Comparison of ENCODE assay signal across 8 mouse cellular contexts in the genomic region with DNA sequence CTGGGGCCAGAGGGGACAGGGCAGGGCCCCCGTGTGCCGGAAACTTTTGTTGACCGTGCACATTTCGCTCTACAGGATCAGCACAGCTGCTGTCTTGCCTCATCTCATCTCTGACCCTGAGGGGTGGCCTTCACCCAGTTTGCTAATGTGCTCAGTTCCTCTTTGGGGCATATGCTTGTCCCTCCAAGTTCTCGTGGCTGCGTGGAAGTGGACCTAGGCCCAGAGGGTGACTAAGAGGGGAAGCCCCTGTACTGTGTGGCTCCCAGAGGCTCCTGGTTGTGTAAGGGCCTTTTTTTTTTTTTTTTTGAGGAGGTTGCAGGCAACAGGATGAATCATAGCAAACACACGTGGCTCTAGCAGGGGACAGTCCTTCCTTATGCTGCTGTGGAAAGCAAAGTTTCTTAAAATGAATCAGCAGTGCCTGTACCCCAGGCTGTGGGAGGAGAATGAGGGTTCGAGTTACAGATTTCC.
DNase-seq lines count a peak whose midpoint lies in the region; ATAC-seq lines count a peak whose summit lies in the region.

No protein-coding gene starts in this region.

- H3K9me3 ChIP-seq in embryonic facial prominence, embryonic 15.5 days (replicated peaks) = no peaks in the 10 kb centered on the region
- no peaks in the 10 kb centered on the region for H3K9me3 ChIP-seq in liver, embryonic 16.5 days (replicated peaks; ENCODE audit: control insufficient read depth, low read length)

- peak; percentile 50 to 65 for DNase-seq in urinary bladder, adult 18-20 months (ENCODE audit: low spot score in 2 of 2)
- DNase-seq in urinary bladder, postnatal 10 days (ENCODE audit: low spot score) = no peak
- peak; percentile 15 for DNase-seq in heart, postnatal 4 days
- DNase-seq in spleen, postnatal 4 days (ENCODE audit: low spot score in 2 of 2) = peak; percentile 48 to 69
- DNase-seq in cerebellum, postnatal 14 days = no peak
- no peak for DNase-seq in layer of hippocampus, postnatal 10 days (ENCODE audit: low spot score in 2 of 2)

- peaks cover 8% of the 10 kb centered on the region; the same call in 1 of the 2 replicates for H3K4me1 ChIP-seq in embryonic facial prominence, embryonic 15.5 days
- peaks cover 4% of the 10 kb centered on the region for H3K4me1 ChIP-seq in liver, embryonic 16.5 days (ENCODE audit: control insufficient read depth, low read depth, low read length)

- no peak overlapping the region for H3K4me3 ChIP-seq in embryonic facial prominence, embryonic 15.5 days (replicated peaks)
- no peak overlapping the region for H3K4me3 ChIP-seq in liver, embryonic 16.5 days (ENCODE audit: low read depth, low read length)

- H3K36me3 ChIP-seq in embryonic facial prominence, embryonic 15.5 days = no peaks in the 10 kb centered on the region
- H3K36me3 ChIP-seq in liver, embryonic 16.5 days (ENCODE audit: control insufficient read depth, insufficient read depth) = no peaks in the 10 kb centered on the region

- no peaks in the 10 kb centered on the region for H3K27me3 ChIP-seq in embryonic facial prominence, embryonic 15.5 days
- H3K27me3 ChIP-seq in liver, embryonic 16.5 days (ENCODE audit: control insufficient read depth, insufficient read depth, low read depth, low read length) = no peaks in the 10 kb centered on the region

- WGBS in embryonic facial prominence, embryonic 15.5 days = 48% methylated on average over 8 of the region's 8 CpGs
- 23% methylated on average over 8 of the region's 8 CpGs for WGBS in liver, embryonic 16.5 days (ENCODE audit: insufficient replicate concordance)

- ATAC-seq in embryonic facial prominence, embryonic 15.5 days (ENCODE audit: insufficient number of reproducible peaks, low FRiP score, low TSS enrichment, low read depth) = no peak; the same call in 1 of the 2 replicates
- ATAC-seq in liver, embryonic 16.5 days (ENCODE audit: low read depth) = peak; percentile 89

- H3K9ac ChIP-seq in embryonic facial prominence, embryonic 15.5 days = no peak overlapping the region
- H3K9ac ChIP-seq in liver, embryonic 16.5 days (ENCODE audit: low read depth, low read length) = no peak overlapping the region

- peak overlapping the region; percentile 51; the same call in 1 of the 2 replicates for H3K27ac ChIP-seq in embryonic facial prominence, embryonic 15.5 days (replicated peaks)
- peak overlapping the region; percentile 67 for H3K27ac ChIP-seq in liver, embryonic 16.5 days (ENCODE audit: low read length)

- H3K4me2 ChIP-seq in embryonic facial prominence, embryonic 15.5 days (replicated peaks) = no peak overlapping the region
- no peak overlapping the region; the same call in 1 of the 2 replicates for H3K4me2 ChIP-seq in liver, embryonic 16.5 days (ENCODE audit: low read depth, low read length)

Comparison
In these comparisons a context has a peak if more than half of its experiments do, and no peak if none do; other contexts are left out.
1. DNase-seq: peak in urinary bladder, adult 18-20 months (2 of 2), heart, postnatal 4 days (single experiment) and spleen, postnatal 4 days (2 of 2); none in urinary bladder, postnatal 10 days (single experiment), cerebellum, postnatal 14 days (0 of 2) and layer of hippocampus, postnatal 10 days (0 of 2).